Mouse (Mus musculus): ENCODE data around the gene Cgas.

Gene Cgas

DNA sequence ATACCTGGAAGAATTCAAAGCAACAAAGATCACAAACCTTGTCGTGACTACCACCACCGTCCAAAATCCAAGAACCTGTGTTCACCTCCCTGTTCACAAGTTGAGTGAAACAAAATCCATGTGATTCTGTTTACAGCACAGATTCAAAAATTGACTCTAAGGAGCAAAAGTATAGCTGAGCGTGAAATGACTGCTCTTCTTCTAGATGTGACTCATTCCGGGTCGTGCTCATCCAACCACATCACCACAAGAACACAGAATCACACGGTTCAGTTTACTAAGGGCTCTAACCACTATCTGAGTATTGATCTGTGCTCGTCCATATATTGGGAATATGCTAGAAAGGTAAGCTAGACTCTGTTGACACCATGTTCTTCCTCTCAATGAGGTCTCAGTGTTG, 56.1 kb downstream of the Cgas start:
- no peak for DNase-seq (ENCODE audit: extremely low read depth, low read depth, low spot score)

DNA sequence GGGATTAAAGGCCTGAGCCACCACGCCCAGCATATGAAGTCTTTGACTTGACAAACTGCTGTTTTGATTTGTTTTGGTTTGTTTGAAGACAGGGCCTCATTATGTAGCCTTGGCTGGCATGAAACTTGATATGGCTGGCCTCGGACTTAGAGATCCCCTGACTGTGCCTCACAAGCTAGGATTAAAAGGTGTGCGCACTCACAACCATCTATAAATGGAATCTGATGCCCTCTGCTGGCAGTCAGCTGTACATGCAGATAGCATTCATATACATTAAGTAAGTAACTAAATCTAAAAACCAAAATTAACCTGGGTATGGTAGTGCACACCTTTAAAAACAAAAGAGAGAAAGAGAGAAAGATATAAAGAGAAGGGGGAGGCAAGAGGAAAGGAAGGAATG, 57.1 kb downstream of the Cgas start:
- no peak for DNase-seq (ENCODE audit: extremely low read depth, low read depth, low spot score)
